Mouse (Mus musculus): ENCODE measurements around the gene Vmn1r237.

GRCm38 (mm10) chr17:21311565-21311964, at the start of gene Vmn1r237:
- TF ChIP-seq CTCF (IDR thresholded peaks at IDR 0.05; ENCODE audit: insufficient read depth, low read depth, low read length) (no peak), POLR2A (IDR thresholded peaks at IDR 0.05; ENCODE audit: insufficient read depth, low read depth, low read length) (no peak)
